Mouse (Mus musculus): ENCODE data around the gene Rcan2.
A peak's percentile ranks its signal among the peaks of the same experiment; 100 is the strongest.

The Rcan2 gene

GRCm38 (mm10) chr17:43801077-43801476 is at the start of gene Rcan2:
TSS of gene Rcan2 (plus strand) at chr17:43801351.
- DNase-seq = peak; percentile 74 to 80

GRCm38 (mm10) chr17:43752811-43753210 is 48.3 kb upstream of the Rcan2 start:
- DNase-seq = no peak

GRCm38 (mm10) chr17:43754687-43755086 is 46.5 kb upstream of the Rcan2 start:
- peak in 1 of 2 experiments; percentile 17 for DNase-seq

- DNase-seq = peak; percentile 66 to 74
These were observed 42.4 kb upstream of the Rcan2 start for GRCm38 (mm10) chr17:43758607-43759259.

GRCm38 (mm10) chr17:43784531-43784930 is 16.6 kb upstream of the Rcan2 start:
- peak; percentile 58 to 64 for DNase-seq

- DNase-seq = no peak
These were observed 12.9 kb upstream of the Rcan2 start for GRCm38 (mm10) chr17:43788222-43788621.

- peak; percentile 8 to 11 for DNase-seq
These were observed 11.8 kb upstream of the Rcan2 start for GRCm38 (mm10) chr17:43789376-43789775.

- DNase-seq = no peak
These were observed 9.4 kb upstream of the Rcan2 start for GRCm38 (mm10) chr17:43791751-43792150.

- peak in 1 of 2 experiments; percentile 6 for DNase-seq
These were observed 6.3 kb upstream of the Rcan2 start for GRCm38 (mm10) chr17:43794731-43795280.

GRCm38 (mm10) chr17:43801595-43802373 is 633 bp downstream of the Rcan2 start:
- DNase-seq = peak; percentile 77 to 84

GRCm38 (mm10) chr17:43802414-43802813 is 1.3 kb downstream of the Rcan2 start:
- DNase-seq = peak; percentile 11 to 24

- DNase-seq = no peak
These were observed 2.0 kb downstream of the Rcan2 start for GRCm38 (mm10) chr17:43803111-43803510.

- DNase-seq = no peak
These were observed 2.6 kb downstream of the Rcan2 start for GRCm38 (mm10) chr17:43803764-43804163.

GRCm38 (mm10) chr17:43806841-43807240 is 5.7 kb downstream of the Rcan2 start:
- DNase-seq = no peak

- DNase-seq = no peak
These were observed 10.3 kb downstream of the Rcan2 start for GRCm38 (mm10) chr17:43811453-43811852.

- no peak for DNase-seq
These were observed 14.2 kb downstream of the Rcan2 start for GRCm38 (mm10) chr17:43815376-43815775.

GRCm38 (mm10) chr17:43816480-43816879 is 15.3 kb downstream of the Rcan2 start:
- DNase-seq = no peak

GRCm38 (mm10) chr17:43817171-43817570 is 16.0 kb downstream of the Rcan2 start:
- DNase-seq = no peak

- DNase-seq = no peak
These were observed 17.2 kb downstream of the Rcan2 start for GRCm38 (mm10) chr17:43818390-43818789.

GRCm38 (mm10) chr17:43820904-43821303 is 19.8 kb downstream of the Rcan2 start:
- no peak for DNase-seq

GRCm38 (mm10) chr17:43822207-43822606 is 21.1 kb downstream of the Rcan2 start:
- DNase-seq = no peak

GRCm38 (mm10) chr17:43822630-43823029 is 21.5 kb downstream of the Rcan2 start:
- no peak for DNase-seq

- DNase-seq = no peak
These were observed 23.7 kb downstream of the Rcan2 start for GRCm38 (mm10) chr17:43824781-43825410.

Measured in kidney, postnatal 4 days (tissue).